Mouse (Mus musculus): ENCODE measurements at regions not wholly inside any gene's neighbourhood (a gene's known extent, or its start where the extent isn't known, plus 50 kb on each side); places are given as distances from the start of the nearest gene placed in this dataset.

GRCm38 (mm10) chr12:106822311-106822710 lies 666.1 kb upstream of the 3110018I06Rik start:
- no peak for TF ChIP-seq POLR2A (IDR thresholded peaks at IDR 0.05; ENCODE audit: control insufficient read depth, low read depth, low read length)
- no peak for TF ChIP-seq CTCF (IDR thresholded peaks at IDR 0.05; ENCODE audit: control insufficient read depth, insufficient read depth, insufficient replicate concordance, low read depth, low read length)

All from testis, adult 2 months (tissue).